In genomic region chr2:137681762-137682161, GRCm38 (mm10) we compare ENCODE assay signal across 25 mouse cellular contexts.
"Had no signal": no experiment of that assay in that cellular context is flagged by ENCODE, and none has a peak within 500 bp of the region (broad histone marks: within the 10 kb centered on the region; RNA-seq: fewer than 3 reads in every experiment).

No protein-coding gene starts in this region.

- ATAC-seq: hindbrain, postnatal 0 days; intestine, embryonic 16.5 days; liver, embryonic 12.5 days had no signal

- H3K9me3 ChIP-seq: hindbrain, embryonic 10.5 days; hindbrain, embryonic 13.5 days; hindbrain, embryonic 15.5 days; kidney, embryonic 15.5 days; limb, embryonic 13.5 days; limb, embryonic 15.5 days; liver, embryonic 12.5 days had no signal

- DNase-seq: gastrocnemius, postnatal 14 days; gastrocnemius, postnatal 36 days; heart, adult 2 months; heart, postnatal 10 days; heart, postnatal 4 days; kidney, adult 11 months; kidney, adult 2 months; kidney, adult 9 months; kidney, postnatal 14 days; kidney, postnatal 36 days; layer of hippocampus, adult 9-11 months; layer of hippocampus, postnatal 36 days; left cerebral cortex, postnatal 4 days had no signal

- H3K4me3 ChIP-seq: heart, adult 2 months; hindbrain, embryonic 10.5 days; hindbrain, embryonic 13.5 days; hindbrain, embryonic 15.5 days; kidney, embryonic 15.5 days; limb, embryonic 13.5 days; limb, embryonic 15.5 days; liver, embryonic 12.5 days had no signal

- H3K9ac ChIP-seq: hindbrain, embryonic 13.5 days; hindbrain, embryonic 15.5 days; kidney, embryonic 15.5 days; limb, embryonic 13.5 days; limb, embryonic 15.5 days; liver, embryonic 12.5 days; liver, embryonic 14.5 days had no signal

- H3K4me1 ChIP-seq: hindbrain, embryonic 13.5 days; hindbrain, embryonic 15.5 days; kidney, embryonic 15.5 days; limb, embryonic 13.5 days; limb, embryonic 15.5 days; liver, embryonic 12.5 days had no signal

- H3K27ac ChIP-seq: heart, adult 2 months; hindbrain, embryonic 10.5 days; hindbrain, embryonic 13.5 days; hindbrain, embryonic 15.5 days; hindbrain, postnatal 0 days; kidney, embryonic 15.5 days; kidney, postnatal 0 days; limb, embryonic 13.5 days; limb, embryonic 15.5 days; liver, embryonic 12.5 days; liver, embryonic 14.5 days had no signal

- H3K27me3 ChIP-seq: hindbrain, embryonic 13.5 days; hindbrain, embryonic 15.5 days; kidney, embryonic 15.5 days; limb, embryonic 13.5 days; limb, embryonic 15.5 days; liver, embryonic 12.5 days had no signal

- H3K36me3 ChIP-seq: hindbrain, embryonic 10.5 days; hindbrain, embryonic 13.5 days; hindbrain, embryonic 15.5 days; kidney, embryonic 15.5 days; limb, embryonic 13.5 days; limb, embryonic 15.5 days; liver, embryonic 12.5 days had no signal

- H3K4me2 ChIP-seq: heart, embryonic 11.5 days; hindbrain, embryonic 13.5 days; hindbrain, embryonic 15.5 days; kidney, embryonic 15.5 days; limb, embryonic 13.5 days; limb, embryonic 15.5 days; liver, embryonic 12.5 days had no signal
